ENCODE assay signal across 12 mouse cellular contexts in the genomic region with DNA sequence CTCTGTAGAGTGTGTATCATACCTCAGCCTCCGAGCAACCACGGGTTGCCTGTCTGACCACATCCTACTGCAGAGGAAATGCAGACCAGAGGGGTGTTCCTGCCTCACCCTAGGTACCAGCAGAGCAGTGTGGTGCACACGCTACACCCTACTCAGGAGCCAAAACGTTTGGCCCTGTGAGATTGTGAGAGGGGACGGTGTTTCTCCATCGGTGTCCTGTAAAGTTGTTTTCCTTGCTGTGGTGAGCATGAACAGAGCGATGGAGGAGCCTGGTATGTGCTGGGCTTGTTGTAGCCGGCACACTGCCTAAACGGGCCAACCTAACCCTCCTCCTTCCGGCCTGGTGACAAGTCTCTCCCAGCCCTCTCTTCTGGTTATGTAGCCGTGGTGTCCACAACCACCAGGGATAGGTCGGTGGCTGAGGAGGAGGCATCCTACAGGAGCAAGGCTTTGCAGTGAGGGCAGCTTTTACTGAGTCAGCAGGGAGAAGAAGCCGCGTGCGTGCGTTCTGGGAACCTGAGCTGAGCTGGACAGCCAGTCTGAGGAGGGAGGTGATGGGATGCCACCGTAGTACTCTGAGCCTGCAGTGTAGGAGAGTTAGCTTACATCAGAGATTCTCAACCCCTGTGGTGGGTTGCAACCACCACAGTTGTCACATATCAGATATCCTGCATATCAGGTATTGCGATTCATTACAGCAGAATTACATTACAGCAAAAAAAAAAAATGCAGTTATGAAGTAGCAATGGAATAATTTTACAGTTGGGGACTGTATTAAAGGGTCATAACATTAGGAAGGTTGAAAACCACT.
DNase-seq lines count a peak whose midpoint lies in the region; ATAC-seq and TF ChIP-seq lines count a peak whose summit lies in the region.
"Had no signal": no experiment of that assay in that cellular context is flagged by ENCODE, and none has a peak within 500 bp of the region (broad histone marks: within the 10 kb centered on the region; RNA-seq: fewer than 3 reads in every experiment).

No protein-coding gene starts in this region.

- TF ChIP-seq CTCF in liver, postnatal 0 days (IDR thresholded peaks at IDR 0.05; ENCODE audit: low read depth) = no peak
- TF ChIP-seq CTCF in small intestine, adult 2 months (IDR thresholded peaks at IDR 0.05; ENCODE audit: extremely low read depth, insufficient read length, insufficient replicate concordance, low read depth, low read length) = no peak

- peak; percentile 33; the same call in 1 of the 2 replicates for ATAC-seq in liver, postnatal 0 days
- ATAC-seq in liver, embryonic 12.5 days = no peak
- ATAC-seq in granulocyte monocyte progenitor cell, adult 5-6 weeks (replicated peaks; ENCODE audit: poor library complexity, severe bottlenecking) = peak; percentile 77
- ATAC-seq: intestine, embryonic 16.5 days had no signal

- no peaks in the 10 kb centered on the region for H3K27me3 ChIP-seq in liver, postnatal 0 days (ENCODE audit: insufficient read depth, low read length)
- no peaks in the 10 kb centered on the region for H3K27me3 ChIP-seq in liver, embryonic 12.5 days (replicated peaks)
- H3K27me3 ChIP-seq in small intestine, adult 2 months (ENCODE audit: control insufficient read depth, insufficient read depth, low read length) = no peaks in the 10 kb centered on the region

- WGBS in liver, postnatal 0 days (ENCODE audit: insufficient replicate concordance) = 32% methylated on average over 18 of the region's 18 CpGs
- 32% methylated on average over 18 of the region's 18 CpGs for WGBS in liver, embryonic 12.5 days (ENCODE audit: insufficient replicate concordance)
- WGBS in small intestine, adult 2 months = 79% methylated on average over 18 of the region's 18 CpGs

- H3K36me3 ChIP-seq in liver, postnatal 0 days (replicated peaks; ENCODE audit: insufficient read depth, low read length) = peaks cover 31% of the 10 kb centered on the region
- peaks cover 16% of the 10 kb centered on the region for H3K36me3 ChIP-seq in liver, embryonic 12.5 days
- peaks cover 58% of the 10 kb centered on the region for H3K36me3 ChIP-seq in small intestine, adult 2 months (ENCODE audit: control insufficient read depth, insufficient read depth, low read length)

- H3K9ac ChIP-seq in liver, postnatal 0 days (replicated peaks) = no peak overlapping the region
- no peak overlapping the region for H3K9ac ChIP-seq in liver, embryonic 12.5 days

- H3K4me2 ChIP-seq in liver, postnatal 0 days (ENCODE audit: low read depth, low read length) = peak overlapping the region; percentile 1; the same call in 1 of the 2 replicates
- no peak overlapping the region for H3K4me2 ChIP-seq in liver, embryonic 12.5 days

- DNase-seq in liver, postnatal 0 days = no peak
- no peak for DNase-seq in adrenal gland, postnatal 4 days (ENCODE audit: low spot score in 2 of 2)
- no peak for DNase-seq in retina, postnatal 1 day
- DNase-seq in kidney, adult 18-20 months = no peak
- DNase-seq in cerebellum, adult 18-20 months = no peak
- DNase-seq: adrenal gland, postnatal 36 days; cerebellum, postnatal 14 days had no signal

- H3K27ac ChIP-seq in liver, postnatal 0 days (ENCODE audit: low read depth) = no peak overlapping the region
- no peak overlapping the region for H3K27ac ChIP-seq in liver, embryonic 12.5 days
- H3K27ac ChIP-seq in small intestine, adult 2 months (ENCODE audit: insufficient read depth, low read depth, low read length) = 0 out of 2 replicates have a peak overlapping the region, but pooled peaks have one; percentile 14

- no peak for TF ChIP-seq EP300 in liver, postnatal 0 days (IDR thresholded peaks at IDR 0.05; ENCODE audit: low read depth)

- no peaks in the 10 kb centered on the region for H3K4me1 ChIP-seq in liver, postnatal 0 days (ENCODE audit: insufficient read depth)
- peaks cover 19% of the 10 kb centered on the region; the same call in 1 of the 2 replicates for H3K4me1 ChIP-seq in liver, embryonic 12.5 days
- H3K4me1 ChIP-seq in small intestine, adult 2 months (ENCODE audit: control insufficient read depth, insufficient read depth, insufficient read length, low read length) = peaks cover 8% of the 10 kb centered on the region; the same call in 1 of the 2 replicates

- H3K4me3 ChIP-seq in liver, postnatal 0 days (ENCODE audit: low read depth, low read length) = no peak overlapping the region
- no peak overlapping the region for H3K4me3 ChIP-seq in liver, embryonic 12.5 days
- H3K4me3 ChIP-seq in small intestine, adult 2 months (ENCODE audit: low read depth, low read length) = no peak overlapping the region

- TF ChIP-seq POLR2A in small intestine, adult 2 months (IDR thresholded peaks at IDR 0.05; ENCODE audit: low read depth, low read length) = no peak

- H3K9me3 ChIP-seq in liver, postnatal 0 days (ENCODE audit: low read length) = no peaks in the 10 kb centered on the region
- no peaks in the 10 kb centered on the region for H3K9me3 ChIP-seq in liver, embryonic 12.5 days (replicated peaks)
- H3K9me3 ChIP-seq: G1E had no signal
